Mouse (Mus musculus) telencephalon, adult 2 months (tissue): ENCODE data around the gene Ppp2r5d.

Source experiments
- DNase-seq: peaks from one replicate; pipeline ENCODE4 v3.0.0-alpha.2; 2011; ENCODE audit warnings: low read depth, low spot score

The Ppp2r5d gene

GRCm38 (mm10) chr17:46721077-46721476 is 16.2 kb upstream of the Ppp2r5d start:
- no peak for DNase-seq

DNA sequence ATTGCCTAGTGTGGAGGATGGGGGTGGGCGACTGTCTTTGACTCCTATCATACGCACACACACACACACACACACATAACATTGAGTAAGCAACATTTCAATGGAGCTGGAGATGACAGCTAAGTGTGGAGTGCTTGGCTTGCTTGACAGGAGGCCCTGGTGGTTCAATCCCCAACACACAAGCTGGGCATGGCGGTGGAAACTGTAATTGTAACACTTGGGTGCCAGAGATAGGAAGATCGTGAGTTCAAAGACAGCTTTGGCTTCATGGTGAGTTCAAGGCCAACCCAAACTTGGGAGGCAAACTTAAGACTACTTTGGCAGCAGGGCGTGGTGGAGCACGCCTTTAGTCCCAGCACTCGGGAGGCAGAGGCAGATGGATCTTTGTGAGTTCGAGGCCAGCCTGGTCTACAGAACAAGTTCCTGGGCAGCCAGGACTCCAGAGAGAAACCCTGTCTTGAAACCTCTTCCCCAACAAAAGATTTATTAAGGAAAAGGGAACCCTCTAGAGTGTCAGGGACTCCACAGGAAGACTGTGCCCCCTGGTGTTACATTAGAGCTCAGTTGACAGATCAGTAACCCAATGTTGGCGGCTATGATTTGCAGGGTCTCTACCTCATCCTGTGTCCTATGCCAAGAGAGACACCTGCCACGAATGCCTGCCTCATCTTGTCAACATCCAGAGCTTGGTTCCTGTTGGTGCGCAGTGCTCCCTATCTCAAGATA is 10.0 kb upstream of the Ppp2r5d start:
- DNase-seq, result no peak

DNA sequence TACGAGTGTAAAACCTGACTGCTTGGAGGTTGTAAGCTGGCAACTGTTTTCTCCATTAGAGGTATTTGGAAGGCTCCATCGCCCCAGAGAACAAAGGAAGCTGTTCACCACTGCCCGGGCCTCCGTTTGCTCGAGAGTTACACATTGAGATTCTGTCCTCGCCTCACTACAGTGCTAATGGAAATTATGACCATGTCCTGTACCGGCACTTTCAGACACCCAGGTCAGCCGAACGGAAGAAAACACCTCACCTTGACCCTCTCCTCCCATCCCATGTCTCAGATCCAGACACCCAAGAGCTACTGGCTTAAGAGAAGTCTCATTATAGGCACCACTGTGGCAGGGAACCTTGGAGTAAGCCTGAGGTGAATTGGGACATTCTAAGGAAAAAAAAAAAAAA is 8.9 kb upstream of the Ppp2r5d start:
- no peak for DNase-seq

- DNase-seq, result no peak
Observed at GRCm38 (mm10) chr17:46712442-46712841, 7.5 kb upstream of the Ppp2r5d start.

DNA sequence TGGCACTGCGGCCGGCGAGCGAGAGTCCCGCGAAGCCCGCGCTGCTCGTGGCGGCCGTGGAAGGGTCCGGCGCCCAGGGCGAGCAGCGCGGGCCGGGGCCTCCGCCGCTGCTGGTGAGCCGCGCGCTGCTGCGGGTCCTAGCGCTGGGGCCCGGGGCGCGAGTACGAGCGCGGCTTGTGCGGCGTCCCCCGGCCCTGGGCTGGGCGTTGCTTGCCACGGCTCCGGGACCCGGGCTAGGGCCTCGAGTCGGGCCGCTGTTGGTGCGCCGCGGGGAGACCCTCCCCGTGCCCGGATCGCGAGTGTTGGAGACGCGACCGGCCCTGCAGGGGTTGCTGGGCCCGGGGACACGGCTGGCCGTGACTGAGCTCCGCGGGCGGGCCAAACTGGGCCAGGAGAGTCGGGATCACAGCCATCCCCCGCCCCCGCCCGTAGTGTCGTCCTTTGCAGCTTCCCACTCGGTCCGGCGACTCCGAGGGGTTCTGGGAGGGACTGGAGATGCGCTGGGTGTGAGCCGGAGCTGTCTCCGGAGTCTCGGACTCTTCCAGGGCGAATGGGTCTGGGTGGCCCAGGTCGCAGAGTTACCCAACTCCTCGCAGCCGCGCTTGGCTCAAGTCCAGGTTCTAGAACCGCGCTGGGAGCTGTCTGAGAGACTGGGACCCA is 6.8 kb upstream of the Ppp2r5d start:
- DNase-seq, result no peak

DNA sequence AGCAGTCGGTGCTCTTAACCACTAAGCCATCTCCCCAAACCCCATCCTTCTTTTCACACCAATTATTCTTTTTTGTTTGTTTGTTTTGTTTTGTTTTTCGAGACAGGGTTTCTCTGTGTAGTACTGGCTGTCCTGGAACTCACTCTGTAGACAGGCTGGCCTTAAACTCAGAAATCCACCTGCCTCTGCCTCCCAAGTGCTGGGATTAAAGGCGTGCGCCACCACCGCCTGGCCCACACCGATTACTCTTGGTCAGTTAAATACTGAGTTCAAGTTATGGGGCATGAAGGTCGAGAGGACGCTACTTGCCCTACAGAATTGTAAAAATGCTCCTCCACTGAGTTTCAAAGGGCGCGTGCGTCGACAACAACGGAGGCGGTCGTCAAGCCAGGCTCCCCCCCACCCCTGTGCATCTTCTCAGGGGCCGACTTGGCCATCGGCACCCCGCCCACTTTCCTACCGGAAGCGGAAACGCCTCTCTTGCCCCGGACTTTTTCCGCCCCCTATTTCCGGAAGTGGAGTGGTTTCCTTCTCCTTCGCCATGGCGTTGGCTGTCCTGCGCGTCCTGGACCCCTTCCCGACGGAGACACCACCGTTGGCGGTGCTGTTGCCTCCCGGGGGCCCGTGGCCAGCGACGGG is 6.2 kb upstream of the Ppp2r5d start, which contains the start of gene Pex6:
Gene Pex6, plus strand, starts transcription at position 505 of the 639 bp plus-strand sequence.
- peak; percentile 91 for DNase-seq

DNA sequence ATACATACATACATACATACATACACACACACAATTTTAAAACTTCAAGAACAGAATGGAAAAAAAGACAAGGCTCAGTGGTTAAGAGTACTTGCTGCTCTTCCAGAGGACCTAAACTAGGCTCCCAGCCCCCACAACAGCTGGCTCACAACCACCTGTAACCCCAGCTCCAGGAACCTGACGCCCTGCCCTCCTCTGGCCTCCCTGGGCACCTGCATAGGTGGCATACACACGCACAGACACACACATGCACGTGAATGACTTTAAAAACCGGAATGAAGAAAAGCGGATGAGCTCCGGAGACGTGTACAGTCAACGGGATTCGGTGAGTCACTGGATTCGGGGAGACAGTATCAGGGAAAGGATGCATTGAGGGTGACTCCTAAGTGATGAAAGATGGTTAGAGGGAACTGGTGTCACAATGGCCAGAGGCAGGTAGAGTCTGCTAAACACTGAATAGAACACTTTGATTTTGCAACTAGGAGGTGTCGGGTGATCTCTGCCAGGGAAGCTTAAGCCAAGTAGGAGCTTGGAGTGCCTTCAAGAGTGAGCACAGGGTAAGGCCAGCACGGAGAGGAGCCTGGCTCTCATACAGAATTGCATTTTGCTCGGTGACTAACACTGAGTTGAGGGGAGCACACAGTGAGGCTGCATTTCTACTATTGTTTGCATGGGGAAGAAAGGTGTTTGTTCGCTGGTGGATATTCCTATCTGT is 1.6 kb upstream of the Ppp2r5d start:
- DNase-seq, result no peak

DNA sequence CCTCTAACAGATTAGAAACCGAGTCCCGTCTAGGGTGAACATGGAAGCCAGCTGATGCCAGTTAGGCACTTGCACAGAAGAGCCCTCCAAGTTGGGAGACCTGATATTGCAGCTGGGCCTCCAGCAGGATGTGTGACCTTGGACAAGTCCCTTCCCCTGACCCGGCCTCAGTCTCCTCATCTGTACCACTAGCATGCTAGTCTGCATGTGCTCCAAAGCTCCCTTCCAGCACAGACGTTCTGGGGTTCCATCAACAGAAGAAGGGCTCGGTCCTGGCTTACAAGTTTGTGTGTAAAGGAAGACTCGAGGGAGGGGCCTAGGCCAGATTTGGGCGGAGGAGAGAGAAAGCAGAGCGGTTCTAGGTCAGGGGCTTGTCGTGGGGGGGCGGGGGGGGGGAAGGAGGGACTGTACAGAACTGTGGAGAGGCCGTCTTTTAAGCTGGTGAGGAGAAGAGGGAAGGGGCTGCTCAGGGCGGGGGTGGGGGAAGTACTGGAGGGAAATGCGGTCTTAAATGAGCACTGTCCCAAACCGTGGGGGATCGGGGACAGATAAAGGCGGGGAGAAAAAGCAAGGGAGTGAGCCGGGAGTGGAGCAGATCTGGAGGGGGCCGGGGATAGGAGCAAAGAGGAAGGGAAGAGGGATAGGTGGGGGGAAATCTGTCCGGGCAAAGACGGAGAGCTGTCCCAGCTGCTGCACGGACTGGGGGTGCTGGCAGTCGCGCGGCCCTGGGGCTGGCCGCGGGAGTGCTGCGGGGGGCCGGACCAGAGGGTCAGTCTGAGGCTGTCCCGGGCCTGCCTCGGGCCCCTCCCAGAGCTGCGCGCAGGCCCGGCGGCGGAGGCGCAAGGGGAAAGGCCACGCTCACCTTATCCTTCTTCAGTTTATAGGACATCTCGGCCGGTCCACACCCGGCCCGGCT is 682 bp downstream of the Ppp2r5d start:
- DNase-seq, result no peak

GRCm38 (mm10) chr17:46702506-46702905 is 2.4 kb downstream of the Ppp2r5d start:
- DNase-seq, result no peak

GRCm38 (mm10) chr17:46702100-46702499 is 2.8 kb downstream of the Ppp2r5d start:
- DNase-seq, result no peak

DNA sequence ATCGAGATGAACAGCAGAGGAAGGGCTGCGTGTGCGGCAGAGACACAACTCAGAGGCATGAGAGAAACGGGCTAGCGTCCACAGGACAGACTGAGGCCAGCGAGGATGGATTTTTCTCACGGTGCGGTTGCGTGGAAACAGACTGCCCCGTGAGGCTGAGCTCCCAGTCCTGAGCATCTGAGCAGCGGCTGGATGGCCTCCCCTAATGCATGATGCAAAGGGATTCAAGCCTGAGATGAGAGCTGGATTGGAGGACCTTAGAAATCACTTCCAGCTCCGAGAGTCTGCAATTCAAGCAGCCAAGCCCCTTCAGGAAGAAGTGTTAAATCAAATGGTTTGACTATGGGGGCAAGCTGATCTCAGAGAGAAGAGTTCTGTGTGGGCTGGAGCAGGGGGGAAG is 3.4 kb downstream of the Ppp2r5d start:
- DNase-seq, result no peak

DNA sequence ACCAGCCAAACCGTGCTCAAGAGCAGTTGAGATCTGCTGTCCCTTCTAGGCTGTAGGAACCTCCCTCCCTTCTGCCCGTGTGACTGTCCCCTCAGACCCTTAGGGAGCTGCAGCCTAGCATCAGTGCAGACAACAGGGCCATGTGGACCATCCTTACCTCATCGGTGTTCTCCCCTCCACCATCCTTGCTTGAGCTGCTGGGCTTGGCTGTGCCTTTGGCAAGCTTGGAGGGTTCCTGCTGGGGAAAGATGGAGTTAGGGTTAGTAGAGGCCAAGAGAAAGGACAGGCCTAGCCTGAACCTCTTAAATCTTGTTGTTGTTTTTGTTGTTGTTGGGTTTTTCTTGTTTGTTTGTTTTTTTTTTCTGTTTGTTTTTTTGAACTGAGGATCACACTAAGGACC is 5.0 kb downstream of the Ppp2r5d start:
- DNase-seq, result no peak

DNA sequence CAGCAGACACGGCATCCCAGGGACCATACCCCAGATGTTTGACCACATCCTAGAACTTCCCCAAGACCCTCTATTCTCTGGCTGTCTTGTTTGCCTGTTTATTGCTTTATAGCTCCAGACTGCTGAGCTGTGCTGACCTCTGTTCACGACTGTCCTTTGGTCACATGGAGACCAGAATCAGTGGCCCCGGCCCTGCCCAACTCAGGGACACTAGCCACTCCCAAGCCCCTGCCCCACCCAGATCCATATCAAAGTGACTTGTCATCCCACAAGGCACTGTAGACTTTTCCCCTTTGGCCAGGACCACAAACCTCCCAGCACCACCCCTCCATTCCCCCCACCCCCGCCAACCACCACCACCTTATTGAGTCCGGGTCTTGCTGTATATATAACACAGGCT is 5.7 kb downstream of the Ppp2r5d start:
- no peak for DNase-seq

DNA sequence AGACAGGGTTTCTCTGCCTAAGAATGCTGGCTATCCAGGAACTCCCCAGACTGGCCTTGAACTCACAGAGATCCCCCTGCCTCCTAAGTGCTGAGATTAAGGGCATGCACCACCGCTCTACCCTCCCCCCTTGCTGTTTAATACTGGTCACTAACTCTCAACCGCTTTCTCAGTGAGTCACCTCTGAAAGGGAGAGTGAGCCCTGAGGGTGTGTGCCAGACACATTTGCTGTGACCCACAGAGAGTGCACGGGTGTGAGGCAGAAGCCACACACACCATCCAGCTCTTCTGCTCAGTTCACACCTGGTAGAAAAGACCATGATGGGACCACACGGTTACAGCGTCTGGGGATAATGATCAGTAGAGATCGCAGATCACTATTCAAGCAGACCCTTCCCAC is 6.4 kb downstream of the Ppp2r5d start:
- no peak for DNase-seq

DNA sequence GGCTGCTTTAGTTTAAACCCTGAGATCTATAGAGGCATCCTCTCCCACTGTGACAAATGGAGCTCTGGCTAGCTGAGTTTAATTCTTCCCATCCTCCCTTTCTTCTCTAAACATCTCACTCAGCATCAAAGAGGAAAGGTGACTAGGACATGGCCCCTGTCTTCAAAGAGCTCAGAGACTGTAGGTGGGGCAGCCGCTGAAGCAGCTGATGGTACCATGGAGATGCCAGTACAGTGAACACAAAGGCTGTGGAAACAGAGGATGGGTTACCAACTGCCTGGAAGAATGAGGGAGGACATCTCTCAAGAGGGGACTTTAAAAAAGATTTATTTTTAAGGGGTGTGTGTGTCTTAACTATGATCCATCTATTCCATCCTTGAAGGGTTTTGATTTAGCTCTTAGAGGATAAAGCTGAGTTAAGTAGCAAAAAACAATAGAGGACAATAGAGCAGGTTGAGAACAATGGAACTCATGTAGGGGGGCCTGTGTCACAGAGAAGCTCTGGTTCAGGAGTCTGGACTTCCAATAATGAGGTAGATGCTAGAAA is 10.3 kb downstream of the Ppp2r5d start:
- no peak for DNase-seq

GRCm38 (mm10) chr17:46691390-46691789 is 13.5 kb downstream of the Ppp2r5d start:
- DNase-seq, result no peak

DNA sequence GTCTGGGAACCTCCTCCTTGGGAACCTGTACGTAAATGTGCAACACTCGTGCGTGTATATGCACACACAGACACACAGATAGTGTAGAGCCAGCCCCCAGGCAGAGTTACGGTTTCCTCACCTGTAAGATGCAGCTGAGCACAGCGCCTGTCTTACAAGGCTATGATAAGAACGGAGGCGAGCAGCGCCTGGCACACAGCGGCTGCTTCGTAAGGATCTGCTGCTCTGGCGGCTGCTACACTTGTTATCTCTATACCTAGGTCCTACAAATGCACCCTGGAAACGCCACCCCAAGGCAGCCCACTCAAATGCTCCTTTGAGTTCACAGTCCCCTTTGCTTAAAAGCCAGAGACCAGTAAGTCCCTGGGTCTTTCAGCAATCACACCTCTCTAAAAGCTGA is 14.2 kb downstream of the Ppp2r5d start:
- DNase-seq, result no peak

- no peak for DNase-seq
Observed at GRCm38 (mm10) chr17:46685913-46686312, 19.0 kb downstream of the Ppp2r5d start.

DNA sequence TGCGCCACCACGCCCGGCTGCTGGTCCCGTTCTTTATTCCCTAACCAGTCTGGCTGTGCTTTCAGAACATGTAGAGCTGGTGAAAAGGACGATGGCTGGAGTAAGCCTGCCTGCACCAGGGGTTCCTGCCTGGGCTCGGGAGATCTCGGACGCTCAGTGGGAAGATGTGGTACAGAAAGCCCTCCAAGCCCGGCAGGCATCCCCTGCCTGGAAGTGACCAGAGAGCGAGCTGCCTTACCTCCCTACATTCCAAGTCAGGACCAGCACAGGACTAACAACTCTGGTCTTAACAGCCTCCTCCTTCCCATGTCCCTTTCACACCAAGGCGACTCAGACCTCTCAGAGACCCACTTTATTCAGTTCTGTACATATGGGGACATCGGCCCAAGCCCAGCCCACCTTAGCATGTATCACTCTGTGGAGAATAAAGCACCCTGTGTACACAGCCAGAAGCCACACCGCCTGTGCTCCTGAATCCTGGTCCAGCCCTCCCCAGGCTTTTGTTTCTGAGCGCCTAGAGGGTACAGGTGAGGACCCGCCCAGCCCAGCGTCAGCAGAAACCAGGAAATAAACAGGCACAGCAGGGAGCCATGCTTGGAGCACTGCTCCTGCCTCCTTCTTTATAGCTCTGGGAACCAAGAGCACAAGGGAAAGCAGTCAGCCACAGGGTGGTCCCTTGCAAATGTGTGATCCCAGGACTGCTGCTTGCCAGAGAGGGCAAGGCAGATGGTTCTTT is 22.1 kb downstream of the Ppp2r5d start:
- no peak for DNase-seq

DNA sequence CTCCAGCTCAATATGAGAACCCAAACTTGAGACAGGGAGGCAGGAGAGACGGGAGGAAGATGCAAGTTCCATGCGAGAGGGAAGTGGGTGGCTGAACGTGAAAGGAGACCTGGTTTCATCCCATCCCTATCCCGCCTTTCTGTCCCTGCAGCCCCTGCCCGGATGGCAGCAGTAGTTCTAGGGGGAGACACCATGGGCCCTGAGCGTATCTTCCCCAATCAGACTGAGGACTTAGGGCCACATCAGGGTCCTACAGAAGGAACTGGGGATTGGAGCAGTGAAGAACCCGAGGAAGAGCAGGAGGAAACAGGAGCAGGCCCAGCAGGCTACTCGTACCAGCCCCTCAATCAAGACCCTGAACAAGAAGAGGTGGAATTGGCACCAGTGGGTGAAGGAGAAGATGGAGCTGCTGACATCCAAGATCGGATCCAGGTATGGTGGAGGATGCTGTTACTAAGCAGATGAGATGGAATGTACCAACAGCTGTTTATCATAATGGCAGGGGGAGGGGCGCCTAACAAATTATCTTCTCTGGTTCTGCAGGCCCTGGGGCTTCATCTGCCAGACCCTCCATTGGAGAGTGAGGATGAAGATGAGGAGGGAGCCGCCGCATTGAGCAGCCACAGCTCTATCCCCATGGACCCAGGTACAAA is 23.3 kb downstream of the Ppp2r5d start:
- no peak for DNase-seq
